Mouse (Mus musculus) c-Kit-negative CD71-positive TER-119-positive erythroid progenitor cells, embryonic 14.5 days (primary cell): Measurements from ENCODE around the gene Ccdc137.
"Not testable (repeated sequence)": the region's sequence is repeated elsewhere in the genome, so short reads cannot be mapped to it uniquely, and the experiment has no call there.

Source experiments
- DNase-seq: peaks from one replicate; pipeline ENCODE4 v3.0.0-alpha.2; 2013; ENCODE audit warnings: low read depth, low spot score

Ccdc137 gene

GRCm38 (mm10) chr11:120457772-120458751, at the start of gene Ccdc137, which contains the start of gene Oxld1:
TSS of gene Ccdc137 (plus strand) at chr11:120458115.
TSS of gene Oxld1 (minus strand) at chr11:120458068.
- DNase-seq, result peak; percentile 46

- DNase-seq, result not testable (repeated sequence)
Observed at GRCm38 (mm10) chr11:120413621-120414020, 44.3 kb upstream of the Ccdc137 start.

DNA sequence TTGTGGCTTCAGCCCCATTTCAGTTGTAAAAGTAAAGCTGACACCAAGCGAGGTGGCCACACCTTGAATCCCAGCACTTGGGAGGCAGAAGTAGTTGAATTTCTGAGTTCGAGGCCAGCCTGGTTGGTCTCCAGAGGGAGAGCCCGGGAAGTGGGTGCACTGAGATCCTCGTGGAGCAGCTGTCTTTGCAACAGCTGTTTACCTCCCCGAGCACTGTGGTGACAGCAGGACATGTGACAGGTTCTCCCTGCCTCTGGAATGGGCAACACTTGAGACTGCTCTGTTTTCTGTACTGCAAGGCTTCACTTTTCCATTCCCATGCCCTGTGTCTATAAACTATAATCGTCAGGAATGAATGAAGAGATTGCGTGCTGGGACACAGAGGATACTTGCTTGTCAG, 40.1 kb upstream of the Ccdc137 start:
- DNase-seq, result no peak

GRCm38 (mm10) chr11:120418592-120418991, 39.3 kb upstream of the Ccdc137 start:
- no peak for DNase-seq

GRCm38 (mm10) chr11:120422651-120423568, 35.0 kb upstream of the Ccdc137 start:
- no peak for DNase-seq

- DNase-seq, result peak; percentile 30
Observed at GRCm38 (mm10) chr11:120423569-120424295, 34.2 kb upstream of the Ccdc137 start.

DNA sequence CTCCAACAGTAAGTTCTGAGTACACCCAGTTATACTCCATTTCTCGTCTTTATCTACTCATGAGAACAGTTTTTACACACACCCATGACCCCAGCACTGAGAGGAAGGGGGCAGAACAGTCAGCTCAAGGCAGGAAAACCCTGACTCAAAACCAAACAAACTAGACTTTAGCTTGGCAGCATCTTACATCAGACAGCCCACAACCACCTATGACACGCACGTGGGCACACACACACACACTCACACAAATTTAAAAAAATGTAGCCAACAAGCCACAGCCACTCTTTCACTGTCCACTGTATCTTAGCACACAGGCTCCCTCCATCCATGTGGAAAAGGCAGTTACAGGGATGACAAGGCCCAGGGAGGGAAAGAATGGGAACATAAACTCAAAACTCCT, 31.2 kb upstream of the Ccdc137 start:
- no peak for DNase-seq

DNA sequence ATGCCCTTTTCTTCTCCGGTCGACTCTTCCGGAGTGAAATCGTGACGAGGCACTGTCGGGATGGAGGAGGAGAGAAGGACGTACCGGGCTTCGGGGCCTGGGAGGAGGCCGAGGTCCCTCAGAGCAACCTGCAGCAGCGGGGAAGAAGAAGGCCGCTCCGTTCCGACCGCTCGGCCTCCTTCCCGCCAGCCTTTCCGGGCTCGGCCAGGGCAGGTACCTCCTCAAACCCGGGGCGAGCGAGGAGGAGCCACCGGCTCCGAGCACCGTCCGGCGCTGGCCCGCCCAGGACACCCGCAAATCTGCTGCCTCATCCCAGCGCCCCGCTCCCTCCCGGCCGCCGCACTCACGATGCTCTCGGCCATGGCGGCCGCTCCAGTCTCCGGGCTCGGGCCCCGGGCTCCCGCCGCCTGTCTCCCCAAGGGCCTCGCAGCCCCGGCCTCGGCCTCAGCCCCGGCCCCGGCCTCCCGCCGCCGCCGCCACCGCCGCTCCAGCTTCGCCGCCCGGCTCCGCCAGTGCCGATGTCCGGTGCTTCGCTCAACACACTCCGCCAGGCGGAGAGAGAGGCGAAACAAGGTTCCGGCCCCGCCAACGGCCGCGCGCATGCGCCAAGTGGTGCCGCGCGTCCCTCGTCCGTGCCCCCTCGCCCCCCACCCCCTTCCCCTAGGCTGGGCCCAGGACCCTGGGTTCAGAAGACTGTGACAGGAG, 20.6 kb upstream of the Ccdc137 start, which contains the start of gene Nploc4:
TSS of gene Nploc4 (minus strand) at position 557 of the 705 bp plus-strand sequence.
- DNase-seq, result peak; percentile 71

GRCm38 (mm10) chr11:120437857-120438385, 20.0 kb upstream of the Ccdc137 start:
- DNase-seq, result no peak

DNA sequence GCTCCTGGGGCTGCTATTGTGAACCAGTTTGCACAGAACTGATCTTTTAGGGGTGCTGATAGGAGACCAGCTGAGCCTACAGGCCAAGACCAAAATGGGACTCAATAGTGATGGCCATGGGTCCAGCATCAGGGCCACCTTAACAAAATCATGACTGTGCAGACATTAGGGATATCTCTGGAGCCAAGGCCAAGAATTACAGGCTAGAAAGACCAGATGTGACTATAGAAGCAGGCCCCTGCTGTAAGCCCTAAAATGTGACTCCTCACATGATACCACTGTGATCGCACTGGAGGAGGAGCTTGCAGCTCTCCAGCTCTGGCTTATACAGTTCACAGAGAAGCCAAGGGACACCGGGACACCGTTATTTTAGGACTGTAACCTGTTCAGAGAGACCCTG, 15.6 kb upstream of the Ccdc137 start, which contains the start of gene Tspan10:
TSS of gene Tspan10 (plus strand) at position 301 of the 400 bp plus-strand sequence.
- no peak for DNase-seq

DNA sequence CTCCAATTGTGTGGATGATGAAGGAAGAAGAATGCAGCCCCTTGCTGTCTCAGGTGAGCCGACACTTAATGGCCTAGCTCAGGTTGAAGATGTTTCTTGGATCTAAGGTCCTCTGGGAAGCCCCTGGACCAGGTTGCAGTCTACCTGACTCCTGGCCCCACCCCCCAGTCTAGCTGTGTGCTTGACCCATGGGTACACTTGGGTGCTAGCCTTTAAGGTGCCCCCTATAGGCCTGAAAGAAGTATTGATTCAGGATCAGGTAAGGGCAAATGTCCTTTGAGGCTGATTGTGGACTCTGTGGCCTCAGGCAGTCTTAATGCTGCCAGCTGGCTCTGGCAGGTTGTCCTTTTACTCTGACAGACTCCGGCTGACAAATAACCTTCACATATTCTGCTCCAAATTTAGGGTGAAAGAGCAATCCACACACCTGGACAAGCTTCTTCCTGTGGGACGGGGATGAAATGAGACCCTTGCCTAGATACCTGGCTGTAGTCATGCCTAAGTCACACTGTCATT, 15.1 kb upstream of the Ccdc137 start:
- no peak for DNase-seq

GRCm38 (mm10) chr11:120444106-120444505, 13.8 kb upstream of the Ccdc137 start:
- DNase-seq, result no peak

GRCm38 (mm10) chr11:120445475-120445874, 12.4 kb upstream of the Ccdc137 start:
- DNase-seq, result no peak

GRCm38 (mm10) chr11:120447179-120447578, 10.7 kb upstream of the Ccdc137 start:
- no peak for DNase-seq

DNA sequence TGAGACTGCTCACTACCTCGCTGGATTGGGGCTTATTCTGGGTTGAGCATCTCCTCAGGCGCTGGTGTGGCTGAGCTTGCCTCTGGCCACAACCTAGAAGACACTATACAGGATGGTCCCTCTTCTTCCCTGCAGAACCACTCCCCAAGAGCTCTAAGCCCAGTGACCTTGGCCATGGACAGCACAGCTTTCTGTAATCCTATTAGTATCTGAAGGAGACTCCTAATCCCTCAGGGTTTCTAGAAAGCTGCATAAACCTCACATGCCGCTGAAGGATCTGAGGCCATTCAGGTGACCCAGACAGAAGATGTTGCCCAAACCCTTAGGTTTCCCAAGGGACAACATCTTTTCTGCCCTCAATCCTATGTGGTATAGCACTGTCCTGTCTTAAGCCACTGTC, 5.7 kb upstream of the Ccdc137 start:
- no peak for DNase-seq

GRCm38 (mm10) chr11:120453306-120453705, 4.6 kb upstream of the Ccdc137 start, which contains the start of gene Pde6g:
TSS of gene Pde6g (minus strand) at chr11:120453500.
- no peak for DNase-seq

GRCm38 (mm10) chr11:120454965-120455364, 3.0 kb upstream of the Ccdc137 start:
- no peak for DNase-seq

DNA sequence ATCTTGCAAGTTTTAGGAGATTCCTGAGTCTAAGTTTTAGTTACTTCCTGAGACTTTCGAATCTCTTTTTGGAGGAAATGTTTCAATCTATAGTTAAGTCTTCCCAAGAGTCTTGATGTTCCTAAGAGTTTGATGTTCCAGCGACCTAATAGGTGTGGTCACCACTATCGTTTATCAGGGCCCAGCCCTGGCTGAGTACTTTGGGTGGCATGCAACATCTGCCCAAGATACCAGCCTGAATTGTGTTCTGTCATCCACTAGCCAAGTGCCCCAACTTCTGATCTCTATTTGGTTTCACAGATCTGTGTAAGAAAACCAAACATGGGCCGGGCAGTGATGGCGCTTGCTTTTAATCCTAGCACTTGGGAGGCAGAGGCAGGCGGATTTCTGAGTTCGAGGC, 2.5 kb upstream of the Ccdc137 start:
- no peak for DNase-seq

- DNase-seq, result no peak
Observed at GRCm38 (mm10) chr11:120457370-120457769, 545 bp upstream of the Ccdc137 start.
